Mouse (Mus musculus): Measurements from ENCODE around the gene Utp14a. TPM values are rescaled to one million over a fixed set of nuclear protein-coding genes. Genes with fewer than 3 reads are reported as not detected.

The Utp14a gene
- total RNA-seq, 2 experiments from 2014 or later = 17.5 to 19.2 TPM

- intact Hi-C loops (cut with DNase I) = no loop called here
- no peak for DNase-seq (ENCODE audit: extremely low spot score in 1 of 2, low spot score in 2 of 2)
These were observed 34.8 kb downstream of the Utp14a start for GRCm38 (mm10) chrX:48291413-48291812.

GRCm38 (mm10) chrX:48305356-48305755 lies 48.7 kb downstream of the Utp14a start:
- intact Hi-C loops (cut with DNase I) = no loop called here
- no peak for DNase-seq (ENCODE audit: extremely low spot score in 1 of 2, low spot score in 2 of 2)

- DNase-seq (ENCODE audit: extremely low spot score in 1 of 2, low spot score in 2 of 2) = peak in 1 of 2 experiments; percentile 18
- intact Hi-C loops (cut with DNase I) = no loop called here
These were observed 54.2 kb downstream of the Utp14a start for GRCm38 (mm10) chrX:48310706-48311517.

- no peak for DNase-seq (ENCODE audit: extremely low spot score in 1 of 2, low spot score in 2 of 2)
- intact Hi-C loops (cut with DNase I) = no loop called here
These were observed 55.1 kb downstream of the Utp14a start for GRCm38 (mm10) chrX:48311727-48312126.

GRCm38 (mm10) chrX:48314530-48315079 lies 57.9 kb downstream of the Utp14a start:
- intact Hi-C loops (cut with DNase I) = no loop called here
- DNase-seq (ENCODE audit: extremely low spot score in 1 of 2, low spot score in 2 of 2) = peak; percentile 16 to 83

GRCm38 (mm10) chrX:48317444-48317843 lies 60.8 kb downstream of the Utp14a start:
- intact Hi-C loops (cut with DNase I) = no loop called here
- DNase-seq (ENCODE audit: extremely low spot score in 1 of 2, low spot score in 2 of 2) = no peak

GRCm38 (mm10) chrX:48318194-48318593 lies 61.5 kb downstream of the Utp14a start:
- no peak for DNase-seq (ENCODE audit: extremely low spot score in 1 of 2, low spot score in 2 of 2)
- intact Hi-C loops (cut with DNase I) = no loop called here

Other genes starting within 250 kb of the Utp14a start
- gene Apln, start 222.0 kb upstream of the Utp14a start, total RNA-seq (2021) = 10 to 100 TPM; 14.9 to 16.6 TPM
- gene Xpnpep2, start 148.1 kb upstream of the Utp14a start, total RNA-seq (2021) = under 1 TPM; 0.13 to 0.39 TPM
- 1 to 10 TPM; 1.6 to 1.8 TPM for gene Sash3, start 110.4 kb upstream of the Utp14a start, total RNA-seq (2021)
- gene Zdhhc9, start 48.0 kb upstream of the Utp14a start, total RNA-seq (2021) = 10 to 100 TPM; 75.9 to 84.7 TPM
- 10 to 100 TPM; 18.6 to 23.8 TPM for gene Bcorl1, start 84.5 kb downstream of the Utp14a start, total RNA-seq (2021)
- gene Elf4, start 206.3 kb downstream of the Utp14a start, total RNA-seq (2021) = 1 to 10 TPM in 1 of 2 experiments, under 1 TPM in 1; 0.93 to 1.0 TPM